Mouse (Mus musculus) stomach, postnatal 0 days (tissue): Measurements from ENCODE around the gene Ptprcap.

Source experiments
- CTCF ChIP-seq: IDR thresholded peaks from 2 replicates; pipeline ENCODE4 v1.5.1; 2016; ENCODE audit warnings: antibody characterized with exemption, low read depth, mild to moderate bottlenecking, moderate library complexity
- EP300 ChIP-seq: optimal IDR thresholded peaks from 2 replicates; pipeline ENCODE3; 2016; ENCODE audit warnings: antibody characterized with exemption

DNA sequence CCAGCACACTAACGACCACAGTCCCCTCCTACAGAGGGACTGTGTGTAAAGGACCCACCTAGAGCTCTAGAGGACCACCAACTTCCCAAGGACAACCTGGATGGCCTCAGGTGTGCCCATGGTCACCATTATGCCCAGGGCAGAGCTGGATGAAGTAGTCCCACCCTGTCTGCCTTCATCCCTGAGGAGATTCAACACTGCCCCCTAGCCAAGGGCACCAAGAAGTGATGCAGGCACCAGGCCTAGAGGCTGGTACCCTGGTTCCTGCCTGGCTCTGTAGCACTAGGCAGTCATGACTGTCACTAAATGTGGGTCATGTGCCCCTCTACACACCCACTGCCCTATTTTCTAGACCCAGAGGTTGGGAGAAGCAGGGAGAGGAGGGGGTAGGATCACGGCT is 21.6 kb upstream of the Ptprcap start:
- TF ChIP-seq CTCF, result peak; percentile 24; the same call in 1 of the 2 replicates
- TF ChIP-seq EP300, result no peak
